Mouse (Mus musculus): ENCODE measurements around the gene Pigyl.

Pigyl gene

GRCm38 (mm10) chr9:22139746-22140145 is 16.9 kb upstream of the Pigyl start:
- WGBS = 85% methylated on average over 5 of the region's 5 CpGs

GRCm38 (mm10) chr9:22143108-22144037 is 13.3 kb upstream of the Pigyl start:
- WGBS = 47% methylated on average over 17 of the region's 17 CpGs

GRCm38 (mm10) chr9:22144304-22144965 is 12.2 kb upstream of the Pigyl start:
- 90% methylated on average over 8 of the region's 8 CpGs for WGBS

- WGBS = 77% methylated on average over 20 of the region's 20 CpGs
Observed at GRCm38 (mm10) chr9:22149426-22150248, 7.0 kb upstream of the Pigyl start.

DNA sequence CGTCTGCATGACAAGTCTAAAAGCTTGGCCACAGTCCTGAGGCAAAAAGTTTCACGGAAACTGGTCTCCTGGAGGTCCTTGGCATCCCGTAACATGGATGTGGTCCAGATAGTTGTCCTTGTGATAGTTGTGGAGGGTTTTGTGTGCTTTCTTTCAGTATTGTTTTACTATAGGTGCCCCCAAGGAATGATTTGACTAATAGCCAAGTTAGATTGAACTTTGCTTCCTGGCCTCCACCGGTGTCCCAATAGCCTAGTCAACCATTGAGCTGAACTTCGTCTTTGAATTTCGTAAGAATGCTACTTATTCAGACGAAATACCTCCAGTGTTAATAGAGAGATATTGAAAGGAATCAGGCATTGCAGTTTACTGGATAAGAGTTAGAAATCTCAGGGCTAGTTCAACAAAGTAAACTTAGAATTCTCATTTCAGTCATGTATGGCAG is 6.4 kb upstream of the Pigyl start:
- WGBS = 85% methylated on average over 7 of the region's 7 CpGs

- WGBS = 49% methylated on average over 2 of the region's 2 CpGs
Observed at GRCm38 (mm10) chr9:22150946-22151345, 5.7 kb upstream of the Pigyl start.

- 91% methylated on average over 3 of the region's 3 CpGs for WGBS
Observed at GRCm38 (mm10) chr9:22153810-22154209, 2.8 kb upstream of the Pigyl start.

DNA sequence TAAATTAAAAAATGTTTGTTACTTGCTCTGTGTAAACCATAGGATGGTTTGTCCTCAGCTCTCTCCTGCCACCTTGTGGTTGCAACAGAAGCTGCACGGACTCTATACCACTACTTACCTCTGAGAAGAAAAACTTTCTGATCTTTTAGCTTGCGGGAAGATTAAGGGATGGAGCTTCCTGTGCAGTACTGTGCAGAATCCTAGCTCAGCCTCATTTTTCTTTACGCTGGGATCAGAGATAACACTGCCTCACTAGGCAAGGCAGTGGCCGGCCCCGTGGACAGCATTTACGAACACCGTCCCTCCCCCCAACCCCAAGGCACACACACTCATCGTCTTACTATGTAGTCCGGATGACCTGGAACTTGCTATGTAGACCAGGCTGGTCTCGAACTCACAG is 1.0 kb upstream of the Pigyl start:
- 21% methylated on average over 10 of the region's 10 CpGs for WGBS

GRCm38 (mm10) chr9:22157516-22158265 is 1.0 kb downstream of the Pigyl start:
- WGBS = 67% methylated on average over 34 of the region's 34 CpGs

DNA sequence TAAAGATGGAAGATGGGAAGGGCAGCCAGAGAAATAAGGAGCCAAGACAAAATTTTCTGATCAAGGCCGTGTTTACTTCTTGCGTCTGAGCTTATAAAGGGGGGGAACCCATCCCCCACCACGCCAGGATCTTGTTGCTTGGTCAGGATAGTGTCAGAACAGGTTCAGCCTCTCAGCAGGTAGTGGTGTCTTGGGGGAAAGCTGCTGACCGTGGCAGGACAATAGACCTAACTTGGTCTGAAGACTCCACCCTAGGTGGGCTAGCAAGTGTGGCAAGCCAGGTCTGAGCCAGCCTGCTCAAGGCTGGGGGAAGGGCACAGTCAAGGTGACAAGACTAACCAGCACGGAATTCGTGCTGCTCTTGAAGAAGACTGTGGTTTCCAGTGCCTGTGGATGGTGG is 4.7 kb downstream of the Pigyl start:
- 62% methylated on average over 6 of the region's 6 CpGs for WGBS

- 91% methylated on average over 9 of the region's 9 CpGs for WGBS
Observed at GRCm38 (mm10) chr9:22162305-22162704, 5.7 kb downstream of the Pigyl start.

- 93% methylated on average over 7 of the region's 7 CpGs for WGBS
Observed at GRCm38 (mm10) chr9:22162912-22163311, 6.3 kb downstream of the Pigyl start.

DNA sequence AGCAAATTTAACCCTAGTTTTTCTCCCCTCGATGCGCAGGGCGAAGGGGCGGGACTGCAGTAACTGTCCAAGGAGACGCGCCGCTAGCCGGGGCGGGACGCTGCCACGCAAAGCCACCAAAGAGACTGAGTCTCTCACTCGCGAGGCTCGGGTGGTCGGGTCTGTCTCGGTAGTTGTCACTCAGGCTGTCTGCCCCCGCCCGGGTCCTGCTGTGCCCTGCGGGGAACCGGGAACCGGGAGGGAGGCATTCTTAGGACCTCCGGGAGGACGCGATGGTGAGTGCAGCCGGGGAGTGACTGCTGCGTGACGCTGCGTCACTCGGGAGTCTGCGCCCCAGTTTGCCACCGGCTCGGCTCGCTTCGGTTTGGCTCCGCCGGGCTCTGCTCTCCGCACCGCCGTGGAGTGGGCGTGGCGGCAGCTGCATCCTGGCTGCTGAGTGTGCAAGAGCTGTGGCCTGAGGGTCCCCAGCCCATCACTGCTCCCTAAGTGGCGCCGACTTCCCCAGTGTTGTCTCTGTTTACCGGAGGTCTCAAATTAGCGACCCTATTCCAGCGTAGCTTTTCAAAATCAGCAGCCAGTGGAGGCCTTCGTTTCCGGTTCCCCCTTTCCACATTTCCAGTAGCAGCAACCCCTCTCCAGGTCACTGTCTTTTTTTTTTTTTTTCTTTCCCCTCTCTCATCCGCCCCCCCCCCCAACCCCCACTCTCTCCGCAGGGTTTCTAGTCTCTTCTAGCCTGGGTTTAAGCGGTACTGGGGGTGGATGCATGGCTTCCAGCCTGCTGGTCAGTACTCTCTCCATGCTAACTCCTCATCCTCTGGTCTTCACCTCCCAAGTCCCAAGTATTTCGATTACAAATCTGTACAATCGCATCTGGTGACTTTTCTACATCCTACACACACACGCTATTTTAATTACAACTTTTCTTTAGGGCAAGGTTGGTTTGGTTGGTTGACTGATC is 8.3 kb downstream of the Pigyl start:
- 2% methylated on average over 53 of the region's 54 CpGs for WGBS

DNA sequence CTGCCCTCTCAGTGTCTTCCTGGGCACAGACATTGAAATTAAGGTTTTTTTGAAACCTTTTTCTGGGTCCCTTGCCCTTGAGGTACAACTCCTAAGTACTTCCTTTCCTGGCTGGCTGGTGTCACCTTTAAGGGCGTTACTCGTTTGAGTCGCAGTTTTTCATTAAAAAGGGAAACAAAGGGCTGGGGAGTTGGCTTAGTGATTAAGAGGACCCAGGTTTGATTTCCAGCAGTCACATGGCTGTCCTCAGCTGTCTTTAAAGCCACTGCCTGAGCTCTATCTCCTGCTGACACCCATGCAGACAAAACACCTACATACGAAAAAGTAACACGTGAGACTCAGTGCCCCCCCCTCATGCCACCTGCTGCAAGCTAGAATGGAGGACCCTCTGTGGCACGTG is 9.3 kb downstream of the Pigyl start:
- 54% methylated on average over 6 of the region's 6 CpGs for WGBS

- WGBS = 92% methylated on average over 10 of the region's 10 CpGs
Observed at GRCm38 (mm10) chr9:22166686-22167085, 10.0 kb downstream of the Pigyl start.

DNA sequence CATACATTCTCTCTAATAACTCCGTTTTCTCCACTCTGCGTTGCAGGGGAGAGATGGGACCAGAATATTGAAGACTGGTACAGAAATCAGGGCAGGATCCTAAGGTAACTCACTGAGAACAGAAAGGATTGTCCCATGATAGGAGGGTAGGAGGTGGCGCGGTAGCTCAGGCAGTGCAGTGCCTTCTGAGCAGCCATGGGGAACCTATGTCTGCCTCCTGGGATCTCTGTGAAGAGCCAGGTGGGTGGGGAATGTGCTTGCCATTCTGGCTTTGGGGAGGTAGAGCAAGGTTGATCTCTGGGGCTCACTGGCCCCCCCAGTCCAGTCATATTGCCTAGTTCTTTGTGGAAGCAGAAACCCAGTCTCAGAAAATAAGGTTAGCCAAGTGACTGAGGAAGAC is 11.1 kb downstream of the Pigyl start:
- WGBS = 96% methylated on average over 4 of the region's 4 CpGs

- WGBS = 95% methylated on average over 11 of the region's 11 CpGs
Observed at GRCm38 (mm10) chr9:22169327-22169726, 12.7 kb downstream of the Pigyl start.

DNA sequence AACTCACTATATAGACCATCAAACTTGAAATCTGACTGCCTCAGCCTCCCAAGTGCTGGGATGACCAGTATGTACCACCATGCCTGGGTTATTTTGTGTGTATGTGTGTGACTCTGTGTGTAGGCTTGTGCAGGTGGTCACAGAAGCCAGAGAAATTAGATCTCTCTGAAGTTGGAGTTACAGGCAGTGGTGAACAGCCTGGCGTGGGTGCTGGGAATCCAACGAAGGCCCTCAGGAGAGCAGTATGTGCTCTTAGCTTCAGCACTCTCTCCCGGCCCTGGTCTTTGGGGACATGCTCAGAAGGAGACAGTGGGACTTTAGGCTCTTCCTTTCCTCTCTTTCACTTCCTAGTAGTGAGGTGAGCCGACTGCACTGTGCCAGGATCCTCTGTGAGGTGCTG is 15.7 kb downstream of the Pigyl start:
- WGBS = 92% methylated on average over 4 of the region's 4 CpGs

DNA sequence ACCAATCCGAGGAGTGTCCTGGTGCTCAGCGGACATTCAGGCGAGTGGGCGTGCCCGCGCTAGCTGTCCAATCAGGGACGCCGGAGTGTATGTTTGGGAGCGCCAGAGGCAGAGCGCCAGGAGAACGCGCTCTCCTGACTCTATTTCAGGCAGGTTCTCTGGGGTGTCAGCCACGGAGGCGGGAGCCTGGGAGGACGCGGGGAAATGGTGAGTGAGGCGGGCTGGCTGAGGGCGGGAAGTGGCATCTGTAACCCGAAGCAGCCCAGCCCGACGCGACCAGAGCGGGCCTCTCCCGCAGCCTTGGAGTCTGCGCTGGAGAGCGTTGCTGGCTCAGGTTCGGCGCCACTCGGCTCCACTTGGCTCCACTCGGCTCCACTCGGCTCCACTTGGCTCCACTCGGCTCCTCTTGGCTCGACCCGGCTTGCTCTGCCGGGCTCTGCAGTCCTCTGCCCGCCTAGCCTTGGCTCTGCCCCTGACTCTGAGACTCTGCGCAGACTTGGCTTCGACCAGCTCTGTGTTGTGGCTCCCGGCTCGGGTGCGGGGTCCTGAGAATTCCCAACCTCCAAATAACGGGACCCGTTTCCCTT is 31.5 kb downstream of the Pigyl start, which contains the start of gene Zfp872:
Gene Zfp872 (plus strand): TSS at position 66 of the 587 bp plus-strand sequence.
- WGBS = 20% methylated on average over 42 of the region's 43 CpGs

DNA sequence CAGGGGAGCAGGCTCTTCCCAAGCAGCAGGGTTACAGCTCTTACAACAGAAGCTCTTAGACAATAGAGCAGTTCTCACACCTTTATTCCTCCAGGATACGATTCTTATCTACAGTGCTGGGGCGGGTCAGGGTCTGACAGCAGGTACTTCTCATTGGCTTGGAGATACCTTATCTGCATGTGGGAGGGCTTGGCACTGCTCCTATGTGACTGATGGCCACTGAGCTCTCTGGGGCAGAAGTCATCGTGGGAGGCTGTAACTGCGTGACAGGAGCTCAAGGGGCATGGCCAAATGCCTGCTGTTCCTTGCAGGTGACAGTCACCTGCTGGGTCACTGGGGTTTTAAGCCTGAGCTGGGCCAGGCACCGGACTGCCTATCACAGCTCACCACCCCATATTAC is 39.8 kb downstream of the Pigyl start:
- WGBS = 59% methylated on average over 5 of the region's 5 CpGs
